Mouse (Mus musculus) MEL (cell line): Measurements from ENCODE around the gene Ifitm3. TPM values are rescaled to one million over a fixed set of nuclear protein-coding genes. Genes with fewer than 3 reads are reported as not detected.

Experiments used
- DNase-seq: peaks from one replicate; pipeline ENCODE4 v3.0.0; 2011; ENCODE audit warnings: low read depth, low spot score
- H3K27ac ChIP-seq: 2 replicates; pipeline ENCODE4 v1.5.1; 2012; ENCODE audit warnings: low read depth, mild to moderate bottlenecking, control low read depth, low read length, moderate library complexity; ENCODE audit not compliant: control insufficient read depth
- H3K27me3 ChIP-seq, 2 experiments: fragments of 150-350 bp in 1 of 2; sonication (generic) in 1 of 2; 2 replicates each; pipeline ENCODE4 v1.6.1; 2012; ENCODE audit warnings: low read length in 2 of 2, mild to moderate bottlenecking in 2 of 2, improper control_type of control experiment in 1 of 2, moderate library complexity in 1 of 2; ENCODE audit not compliant: insufficient read depth in 2 of 2, control insufficient read depth in 1 of 2
- H3K36me3 ChIP-seq, 2 experiments: 2 replicates each; pipeline ENCODE4 v1.6.1; 2012 to 2014; ENCODE audit warnings: low read length in 2 of 2, improper control_type of control experiment in 1 of 2, inconsistent platforms in 1 of 2, mild to moderate bottlenecking in 1 of 2; ENCODE audit not compliant: insufficient read depth in 2 of 2, control insufficient read depth in 1 of 2
- H3K4me1 ChIP-seq, 2 experiments: fragments of 150-350 bp in 1 of 2; sonication (generic) in 1 of 2; 2 replicates each; pipeline ENCODE4 v1.6.1; 2012; ENCODE audit warnings: low read length in 2 of 2, improper control_type of control experiment in 1 of 2, mild to moderate bottlenecking in 1 of 2; ENCODE audit not compliant: insufficient read depth in 2 of 2, control insufficient read depth in 1 of 2
- H3K4me3 ChIP-seq, 2 experiments: fragments of 150-350 bp in 1 of 2; sonication (generic) in 1 of 2; 2 replicates each; pipeline ENCODE4 v1.5.1; 2012; ENCODE audit warnings: low read depth in 2 of 2, low read length in 2 of 2, mild to moderate bottlenecking in 2 of 2, moderate library complexity in 2 of 2, control low read depth in 1 of 2, improper control_type of control experiment in 1 of 2; ENCODE audit not compliant: control insufficient read depth in 1 of 2, insufficient read depth in 1 of 2
- H3K79me2 ChIP-seq: 2 replicates; pipeline ENCODE4 v1.6.1; 2012; ENCODE audit warnings: mild to moderate bottlenecking, low read length, moderate library complexity; ENCODE audit not compliant: control insufficient read depth, poor library complexity, insufficient read depth
- H3K9ac ChIP-seq: 2 replicates; pipeline ENCODE4 v1.6.1; 2012; ENCODE audit warnings: low read depth, mild to moderate bottlenecking, control low read depth, low read length, moderate library complexity; ENCODE audit not compliant: control insufficient read depth, poor library complexity, severe bottlenecking
- H3K9me3 ChIP-seq: fragments of 150-350 bp; sonication (generic); replicated peaks from 2 replicates; pipeline ENCODE4 v1.6.1; 2012; ENCODE audit warnings: mild to moderate bottlenecking, low read length, improper control_type of control experiment, moderate library complexity; ENCODE audit not compliant: insufficient read depth
- CHD1 ChIP-seq: IDR thresholded peaks from 2 replicates; pipeline ENCODE4 v1.6.1; 2012; ENCODE audit warnings: low read depth, mild to moderate bottlenecking, inconsistent platforms, low read length, improper control_type of control experiment
- CHD2 ChIP-seq: IDR thresholded peaks from 2 replicates; pipeline ENCODE4 v1.6.1; 2011; ENCODE audit warnings: low read length, improper control_type of control experiment
- CTCF ChIP-seq, 3 experiments: IDR thresholded peaks in 2 of 3; conservative IDR thresholded peaks in 1 of 3; 2 replicates each; pipeline ENCODE4 v1.5.1; 2011 to 2012; ENCODE audit warnings: low read length in 3 of 3, low read depth in 2 of 3, mild to moderate bottlenecking in 2 of 3, improper control_type of control experiment in 1 of 3, inconsistent platforms in 1 of 3, mixed read lengths in 1 of 3, moderate library complexity in 1 of 3; ENCODE audit not compliant: control insufficient read depth in 1 of 3, insufficient read depth in 1 of 3, poor library complexity in 1 of 3, severe bottlenecking in 1 of 3
- E2F4 ChIP-seq: IDR thresholded peaks from 2 replicates; pipeline ENCODE4 v1.6.1; 2011; ENCODE audit warnings: low read depth, low read length, improper control_type of control experiment, borderline replicate concordance
- ELF1 ChIP-seq: IDR thresholded peaks from 2 replicates; pipeline ENCODE4 v1.6.1; 2014; ENCODE audit warnings: low read depth, mild to moderate bottlenecking, inconsistent platforms, low read length, improper control_type of control experiment, moderate library complexity
- EP300 ChIP-seq, 2 experiments: IDR thresholded peaks; 2 replicates each; pipeline ENCODE4 v1.6.1; 2011; ENCODE audit warnings: improper control_type of control experiment in 2 of 2, low read length in 2 of 2, low read depth in 1 of 2, mild to moderate bottlenecking in 1 of 2
- ETS1 ChIP-seq: IDR thresholded peaks from 2 replicates; pipeline ENCODE4 v1.6.1; 2012; ENCODE audit warnings: low read depth, mild to moderate bottlenecking, inconsistent platforms, low read length, improper control_type of control experiment, moderate library complexity
- JUND ChIP-seq: IDR thresholded peaks from 2 replicates; pipeline ENCODE4 v1.6.1; 2011; ENCODE audit warnings: low read depth, mild to moderate bottlenecking, improper control_type of control experiment, low read length
- MAX ChIP-seq: IDR thresholded peaks from 2 replicates; pipeline ENCODE4 v1.6.1; 2011; ENCODE audit warnings: low read length, improper control_type of control experiment
- MAZ ChIP-seq: IDR thresholded peaks from 2 replicates; pipeline ENCODE4 v1.6.1; 2012; ENCODE audit warnings: low read depth, mild to moderate bottlenecking, inconsistent platforms, low read length, improper control_type of control experiment
- MYC ChIP-seq: IDR thresholded peaks from 2 replicates; pipeline ENCODE4 v1.6.1; 2011; ENCODE audit warnings: low read depth, mild to moderate bottlenecking, low read length, improper control_type of control experiment, moderate library complexity
- NRF1 ChIP-seq: IDR thresholded peaks from 2 replicates; pipeline ENCODE4 v1.6.1; 2014; ENCODE audit warnings: low read depth, mild to moderate bottlenecking, inconsistent platforms, low read length, improper control_type of control experiment, moderate library complexity; ENCODE audit not compliant: poor library complexity, insufficient read depth, severe bottlenecking
- POLR2A ChIP-seq, 2 experiments: IDR thresholded peaks; 2 replicates each; pipeline ENCODE4 v1.6.1; 2011 to 2012; ENCODE audit warnings: low read length in 2 of 2, mild to moderate bottlenecking in 2 of 2, control low read depth in 1 of 2, improper control_type of control experiment in 1 of 2, low read depth in 1 of 2, moderate library complexity in 1 of 2; ENCODE audit not compliant: control insufficient read depth in 1 of 2, insufficient read depth in 1 of 2, poor library complexity in 1 of 2
- SIN3A ChIP-seq: IDR thresholded peaks from 2 replicates; pipeline ENCODE4 v1.6.1; 2012; ENCODE audit warnings: low read length, improper control_type of control experiment, inconsistent platforms
- SMC3 ChIP-seq: IDR thresholded peaks from 2 replicates; pipeline ENCODE4 v1.6.1; 2011; ENCODE audit warnings: low read depth, low read length, improper control_type of control experiment
- TAL1 ChIP-seq: IDR thresholded peaks from 2 replicates; pipeline ENCODE4 v1.6.1; 2012; ENCODE audit warnings: mild to moderate bottlenecking, inconsistent platforms, low read length, moderate library complexity, mixed read lengths
- TCF12 ChIP-seq: IDR thresholded peaks from 2 replicates; pipeline ENCODE4 v1.6.1; 2014; ENCODE audit warnings: low read depth, mild to moderate bottlenecking, inconsistent platforms, low read length, improper control_type of control experiment, moderate library complexity
- USF1 ChIP-seq: IDR thresholded peaks from 2 replicates; pipeline ENCODE4 v1.6.1; 2014; ENCODE audit warnings: low read depth, mild to moderate bottlenecking, inconsistent platforms, low read length, improper control_type of control experiment, moderate library complexity
- USF2 ChIP-seq, 2 experiments: IDR thresholded peaks; 2 replicates each; pipeline ENCODE4 v1.6.1; 2011 to 2012; ENCODE audit warnings: improper control_type of control experiment in 2 of 2, low read length in 2 of 2, borderline replicate concordance in 1 of 2, inconsistent platforms in 1 of 2, low read depth in 1 of 2, mild to moderate bottlenecking in 1 of 2; ENCODE audit not compliant: insufficient read depth in 1 of 2
- ZKSCAN1 ChIP-seq: IDR thresholded peaks from 2 replicates; pipeline ENCODE4 v1.6.1; 2012; ENCODE audit warnings: low read depth, mild to moderate bottlenecking, inconsistent platforms, low read length, improper control_type of control experiment, moderate library complexity
- ZNF384 ChIP-seq: IDR thresholded peaks from 2 replicates; pipeline ENCODE4 v1.6.1; 2012; ENCODE audit warnings: low read depth, mild to moderate bottlenecking, inconsistent platforms, low read length, improper control_type of control experiment
- polyA plus RNA-seq, 2 experiments: library from polyadenylated mRNA; stranded (reverse) in 1 of 2; unstranded in 1 of 2; fragments of >175 nt in 1 of 2; fragments of >200 nt in 1 of 2; gene quantifications; 2 replicates each; pipeline versions ENCODE4 v1.2.1 to v1.2.4; 2012; ENCODE audit warnings: low replicate concordance in 2 of 2, low read depth in 1 of 2; ENCODE audit not compliant: insufficient read length in 2 of 2, insufficient read depth in 1 of 2, missing spikeins in 1 of 2
- total RNA-seq: library from RNA; depleted of rRNA; stranded (reverse); fragments of 300-350 nt; gene quantifications from 2 replicates; pipeline ENCODE4 v1.2.3, GENCODE M21; 2012; rRNA removed

Gene Ifitm3
- total and polyA plus RNA-seq, 3 experiments: 6.4 to 12.8 TPM; not detected in 1

- Histone ChIP-seq H3K9me3 (no peaks in the 10 kb centered on the region), H3K79me2 (no peaks in the 10 kb centered on the region), H3K4me3 (no peak overlapping the region), H3K27ac (no peak overlapping the region), H3K4me1 (peaks cover 0 to 3% of the 10 kb centered on the region in 2 experiments; a peak in 1 of 4 replicates), H3K27me3 (peaks cover 4 to 7% of the 10 kb centered on the region in 2 experiments), H3K36me3 (no peaks in the 10 kb centered on the region), H3K9ac (no peak overlapping the region)
- no peak for DNase-seq
- no peak for TF ChIP-seq TCF12
- TF ChIP-seq ETS1: no peak
- no peak for TF ChIP-seq EP300 (IDR thresholded peaks at IDR 0.05; ENCODE audit: low read depth in 1 of 2, low read length in 2 of 2)
- no peak for TF ChIP-seq MAX
- no peak for TF ChIP-seq NRF1
- TF ChIP-seq ZNF384: no peak
- TF ChIP-seq CHD2: no peak
- TF ChIP-seq SIN3A: no peak
- TF ChIP-seq TAL1: no peak
- TF ChIP-seq SMC3: no peak
- no peak for TF ChIP-seq USF1
- TF ChIP-seq CTCF (IDR thresholded peaks at IDR 0.05 in 2 of 3, conservative IDR thresholded peaks at IDR 0.05 in 1 of 3; ENCODE audit: control insufficient read depth in 1 of 3, insufficient read depth in 1 of 3, low read depth in 2 of 3, low read length in 3 of 3, poor library complexity in 1 of 3, severe bottlenecking in 1 of 3): no peak
- TF ChIP-seq ELF1: no peak
- no peak for TF ChIP-seq MAZ
- TF ChIP-seq JUND: no peak
- no peak for TF ChIP-seq MYC
- no peak for TF ChIP-seq POLR2A (IDR thresholded peaks at IDR 0.05; ENCODE audit: control insufficient read depth in 1 of 2, insufficient read depth in 1 of 2, low read depth in 1 of 2, low read length in 2 of 2, poor library complexity in 1 of 2)
- TF ChIP-seq CHD1: no peak
- no peak for TF ChIP-seq E2F4
Observed at GRCm38 (mm10) chr7:140961416-140961815, 49.2 kb downstream of the Ifitm3 start.

GRCm38 (mm10) chr7:140960026-140960425, 50.5 kb downstream of the Ifitm3 start:
- TF ChIP-seq ZKSCAN1: no peak
- TF ChIP-seq ZNF384: no peak
- no peak for TF ChIP-seq USF2 (IDR thresholded peaks at IDR 0.05; ENCODE audit: borderline replicate concordance in 1 of 2, insufficient read depth in 1 of 2, low read depth in 1 of 2, low read length in 2 of 2)
- Histone ChIP-seq H3K27me3 (peaks cover 3 to 6% of the 10 kb centered on the region in 2 experiments), H3K36me3 (no peaks in the 10 kb centered on the region), H3K9ac (no peak overlapping the region), H3K79me2 (peaks cover 6% of the 10 kb centered on the region), H3K9me3 (no peaks in the 10 kb centered on the region), H3K4me3 (no peak overlapping the region), H3K4me1 (peaks cover 0 to 7% of the 10 kb centered on the region in 2 experiments; a peak in 1 of 4 replicates), H3K27ac (no peak overlapping the region)
- DNase-seq: no peak

Other genes starting within 250 kb of the Ifitm3 start
Only the 30 nearest of the 31 such genes appear.
- not detected in 2 replicates for gene Syce1, start 222.9 kb downstream of the Ifitm3 start, total RNA-seq
- not detected for gene Syce1, start 222.9 kb downstream of the Ifitm3 start, polyA plus RNA-seq
- not detected in 2 replicates for gene Zfp941, start 188.6 kb downstream of the Ifitm3 start, total RNA-seq
- not detected for gene Zfp941, start 188.6 kb downstream of the Ifitm3 start, polyA plus RNA-seq
- not detected in 2 replicates for gene Urah, start 175.8 kb downstream of the Ifitm3 start, total RNA-seq
- not detected for gene Urah, start 175.8 kb downstream of the Ifitm3 start, polyA plus RNA-seq
- not detected in 2 replicates for gene Scgb1c1, start 165.2 kb downstream of the Ifitm3 start, total RNA-seq
- gene Scgb1c1, start 165.2 kb downstream of the Ifitm3 start, polyA plus RNA-seq: not detected
- gene Odf3, start 163.0 kb downstream of the Ifitm3 start, total RNA-seq: not detected in 2 replicates
- gene Odf3, start 163.0 kb downstream of the Ifitm3 start, polyA plus RNA-seq: not detected
- gene Gm45785, start 154.4 kb downstream of the Ifitm3 start, total RNA-seq: not detected in 2 replicates
- not detected for gene Gm45785, start 154.4 kb downstream of the Ifitm3 start, polyA plus RNA-seq
- gene Ric8a, start 153.8 kb downstream of the Ifitm3 start, total RNA-seq: 44.5 and 52.3 TPM in 2 replicates
- gene Ric8a, start 153.8 kb downstream of the Ifitm3 start, polyA plus RNA-seq: 10 to 100 TPM in 1 of 2 experiments, not detected in 1; 63.4 TPM
- 12.1 and 16.0 TPM in 2 replicates for gene Bet1l, start 153.2 kb downstream of the Ifitm3 start, total RNA-seq
- gene Bet1l, start 153.2 kb downstream of the Ifitm3 start, polyA plus RNA-seq: 10 to 100 TPM in 1 of 2 experiments, not detected in 1; 26.2 TPM
- gene Psmd13, start 128.8 kb downstream of the Ifitm3 start, total RNA-seq: 165 and 191 TPM in 2 replicates
- gene Psmd13, start 128.8 kb downstream of the Ifitm3 start, polyA plus RNA-seq: 100 to 1,000 TPM in 1 of 2 experiments, not detected in 1; 215 TPM
- 16.0 and 16.1 TPM in 2 replicates for gene Sirt3, start 128.5 kb downstream of the Ifitm3 start, total RNA-seq
- gene Sirt3, start 128.5 kb downstream of the Ifitm3 start, polyA plus RNA-seq: 10 to 100 TPM in 1 of 2 experiments, not detected in 1; 19.5 TPM
- gene Cox8b, start 110.3 kb downstream of the Ifitm3 start, total RNA-seq: not detected in 2 replicates
- gene Cox8b, start 110.3 kb downstream of the Ifitm3 start, polyA plus RNA-seq: not detected
- gene Nlrp6, start 89.9 kb downstream of the Ifitm3 start, total RNA-seq: not detected in 2 replicates
- gene Nlrp6, start 89.9 kb downstream of the Ifitm3 start, polyA plus RNA-seq: not detected
- gene Pgghg, start 69.4 kb downstream of the Ifitm3 start, total RNA-seq: 3.0 and 3.2 TPM in 2 replicates
- 1 to 10 TPM in 1 of 2 experiments, not detected in 1; 7.2 TPM for gene Pgghg, start 69.4 kb downstream of the Ifitm3 start, polyA plus RNA-seq
- gene Ifitm5, start 60.5 kb downstream of the Ifitm3 start, total RNA-seq: 0.31 TPM in 1 of 2 replicates, not detected in the other
- gene Ifitm5, start 60.5 kb downstream of the Ifitm3 start, polyA plus RNA-seq: 1 to 10 TPM in 1 of 2 experiments, not detected in 1; 1.1 TPM
- gene Gm45717, start 54.8 kb downstream of the Ifitm3 start, total RNA-seq: not detected in 2 replicates
- not detected for gene Gm45717, start 54.8 kb downstream of the Ifitm3 start, polyA plus RNA-seq
- 177 and 213 TPM in 2 replicates for gene Ifitm2, start 54.8 kb downstream of the Ifitm3 start, total RNA-seq
- gene Ifitm2, start 54.8 kb downstream of the Ifitm3 start, polyA plus RNA-seq: 100 to 1,000 TPM in 1 of 2 experiments, not detected in 1; 317 TPM
- gene Ifitm1, start 43.5 kb downstream of the Ifitm3 start, total RNA-seq: 0.23 TPM in 1 of 2 replicates, not detected in the other
- gene Ifitm1, start 43.5 kb downstream of the Ifitm3 start, polyA plus RNA-seq: not detected
- gene Ifitm6, start 7.2 kb upstream of the Ifitm3 start, total RNA-seq: not detected in 2 replicates
- gene Ifitm6, start 7.2 kb upstream of the Ifitm3 start, polyA plus RNA-seq: not detected
- gene Gm17387, start 18.4 kb upstream of the Ifitm3 start, total RNA-seq: not detected in 2 replicates
- gene Gm17387, start 18.4 kb upstream of the Ifitm3 start, polyA plus RNA-seq: not detected
- 0.78 and 0.81 TPM in 2 replicates for gene B4galnt4, start 50.3 kb upstream of the Ifitm3 start, total RNA-seq
- 1 to 10 TPM in 1 of 2 experiments, not detected in 1; 8.0 TPM for gene B4galnt4, start 50.3 kb upstream of the Ifitm3 start, polyA plus RNA-seq
- not detected in 2 replicates for gene Pkp3, start 67.4 kb upstream of the Ifitm3 start, total RNA-seq
- not detected for gene Pkp3, start 67.4 kb upstream of the Ifitm3 start, polyA plus RNA-seq
- gene Sigirr, start 89.8 kb upstream of the Ifitm3 start, total RNA-seq: 8.3 and 8.6 TPM in 2 replicates
- gene Sigirr, start 89.8 kb upstream of the Ifitm3 start, polyA plus RNA-seq: 10 to 100 TPM in 1 of 2 experiments, not detected in 1; 17.5 TPM
- 0.08 TPM in 1 of 2 replicates, not detected in the other for gene Ano9, start 107.0 kb upstream of the Ifitm3 start, total RNA-seq
- gene Ano9, start 107.0 kb upstream of the Ifitm3 start, polyA plus RNA-seq: under 1 TPM in 1 of 2 experiments, not detected in 1; 0.03 TPM
- gene Ptdss2, start 111.6 kb upstream of the Ifitm3 start, total RNA-seq: 12.2 and 16.9 TPM in 2 replicates
- 10 to 100 TPM in 1 of 2 experiments, not detected in 1; 44.9 TPM for gene Ptdss2, start 111.6 kb upstream of the Ifitm3 start, polyA plus RNA-seq
- gene Rnh1, start 162.1 kb upstream of the Ifitm3 start, total RNA-seq: 69.6 and 71.4 TPM in 2 replicates
- gene Rnh1, start 162.1 kb upstream of the Ifitm3 start, polyA plus RNA-seq: 10 to 100 TPM in 1 of 2 experiments, not detected in 1; 94.5 TPM
- 137 and 183 TPM in 2 replicates for gene Hras, start 183.2 kb upstream of the Ifitm3 start, total RNA-seq
- gene Hras, start 183.2 kb upstream of the Ifitm3 start, polyA plus RNA-seq: 100 to 1,000 TPM in 1 of 2 experiments, not detected in 1; 149 TPM
- 1.0 and 1.6 TPM in 2 replicates for gene Lrrc56, start 183.4 kb upstream of the Ifitm3 start, total RNA-seq
- gene Lrrc56, start 183.4 kb upstream of the Ifitm3 start, polyA plus RNA-seq: 1 to 10 TPM in 1 of 2 experiments, not detected in 1; 5.5 TPM
- gene Lmntd2, start 203.3 kb upstream of the Ifitm3 start, total RNA-seq: not detected in 2 replicates
- gene Lmntd2, start 203.3 kb upstream of the Ifitm3 start, polyA plus RNA-seq: under 1 TPM in 1 of 2 experiments, not detected in 1; 0.43 TPM
- 7.0 and 7.6 TPM in 2 replicates for gene Rassf7, start 205.1 kb upstream of the Ifitm3 start, total RNA-seq
- gene Rassf7, start 205.1 kb upstream of the Ifitm3 start, polyA plus RNA-seq: 1 to 10 TPM in 1 of 2 experiments, not detected in 1; 9.5 TPM
- gene Phrf1, start 218.0 kb upstream of the Ifitm3 start, total RNA-seq: 65.0 and 66.1 TPM in 2 replicates
- gene Phrf1, start 218.0 kb upstream of the Ifitm3 start, polyA plus RNA-seq: 1,000 to 10,000 TPM in 1 of 2 experiments, 10 to 100 TPM in 1; 91.2 to 1,029 TPM